Mouse (Mus musculus) naive thymus-derived CD4-positive, alpha-beta T cell, adult 2 months (primary cell): ENCODE measurements around the gene 2210407C18Rik.

ENCODE experiments used
- DNase-seq: peaks from one replicate; pipeline ENCODE4 v3.0.0-alpha.2; 2011; ENCODE audit warnings: low read depth

2210407C18Rik gene

GRCm38 (mm10) chr11:58615975-58616374, at the start of gene 2210407C18Rik:
Gene 2210407C18Rik (minus strand): TSS chr11:58616075.
- DNase-seq, result no peak

- no peak for DNase-seq
These were observed 42.7 kb upstream of the 2210407C18Rik start, which contains the start of gene Olfr322 for GRCm38 (mm10) chr11:58658596-58658995. Gene Olfr322 (plus strand): TSS chr11:58658782.

- no peak for DNase-seq
These were observed 39.3 kb upstream of the 2210407C18Rik start for GRCm38 (mm10) chr11:58655151-58655550.

GRCm38 (mm10) chr11:58643350-58643749, 27.5 kb upstream of the 2210407C18Rik start:
- peak; percentile 64 for DNase-seq

GRCm38 (mm10) chr11:58641638-58642358, 25.9 kb upstream of the 2210407C18Rik start:
- DNase-seq, result no peak

GRCm38 (mm10) chr11:58641057-58641456, 25.2 kb upstream of the 2210407C18Rik start:
- no peak for DNase-seq

GRCm38 (mm10) chr11:58640272-58640867, 24.5 kb upstream of the 2210407C18Rik start, which contains the start of gene Trim58:
Gene Trim58 (plus strand): TSS chr11:58640465.
- no peak for DNase-seq

- DNase-seq, result no peak
These were observed 22.4 kb upstream of the 2210407C18Rik start for GRCm38 (mm10) chr11:58638176-58638701.

- peak; percentile 60 for DNase-seq
These were observed 20.6 kb upstream of the 2210407C18Rik start for GRCm38 (mm10) chr11:58636376-58636977.

- DNase-seq, result no peak
These were observed 19.0 kb upstream of the 2210407C18Rik start for GRCm38 (mm10) chr11:58634878-58635277.

- no peak for DNase-seq
These were observed 14.5 kb upstream of the 2210407C18Rik start, which contains the start of gene Olfr323 for GRCm38 (mm10) chr11:58630401-58630800. Gene Olfr323 (minus strand): TSS chr11:58630501.

GRCm38 (mm10) chr11:58626146-58626545, 10.3 kb upstream of the 2210407C18Rik start:
- no peak for DNase-seq

GRCm38 (mm10) chr11:58618793-58619192, 2.9 kb upstream of the 2210407C18Rik start:
- no peak for DNase-seq

GRCm38 (mm10) chr11:58618369-58618768, 2.5 kb upstream of the 2210407C18Rik start:
- no peak for DNase-seq

- DNase-seq, result no peak
These were observed 1.3 kb downstream of the 2210407C18Rik start for GRCm38 (mm10) chr11:58614526-58614925.

GRCm38 (mm10) chr11:58613359-58613758, 2.5 kb downstream of the 2210407C18Rik start:
- DNase-seq, result no peak

- DNase-seq, result no peak
These were observed 8.8 kb downstream of the 2210407C18Rik start for GRCm38 (mm10) chr11:58607030-58607429.

- DNase-seq, result no peak
These were observed 9.5 kb downstream of the 2210407C18Rik start for GRCm38 (mm10) chr11:58606177-58606919.

- DNase-seq, result no peak
These were observed 10.6 kb downstream of the 2210407C18Rik start for GRCm38 (mm10) chr11:58605228-58605627.

- DNase-seq, result no peak
These were observed 11.2 kb downstream of the 2210407C18Rik start for GRCm38 (mm10) chr11:58604688-58605087.

GRCm38 (mm10) chr11:58602800-58603560, 12.9 kb downstream of the 2210407C18Rik start:
- DNase-seq, result no peak
